Mouse (Mus musculus) stomach, postnatal 0 days (tissue): ENCODE data around the gene Cyth3.

Experiments used
- CTCF ChIP-seq: IDR thresholded peaks from 2 replicates; pipeline ENCODE4 v1.5.1; 2016; ENCODE audit warnings: antibody characterized with exemption, low read depth, mild to moderate bottlenecking, moderate library complexity
- EP300 ChIP-seq: optimal IDR thresholded peaks from 2 replicates; pipeline ENCODE3; 2016; ENCODE audit warnings: antibody characterized with exemption

DNA sequence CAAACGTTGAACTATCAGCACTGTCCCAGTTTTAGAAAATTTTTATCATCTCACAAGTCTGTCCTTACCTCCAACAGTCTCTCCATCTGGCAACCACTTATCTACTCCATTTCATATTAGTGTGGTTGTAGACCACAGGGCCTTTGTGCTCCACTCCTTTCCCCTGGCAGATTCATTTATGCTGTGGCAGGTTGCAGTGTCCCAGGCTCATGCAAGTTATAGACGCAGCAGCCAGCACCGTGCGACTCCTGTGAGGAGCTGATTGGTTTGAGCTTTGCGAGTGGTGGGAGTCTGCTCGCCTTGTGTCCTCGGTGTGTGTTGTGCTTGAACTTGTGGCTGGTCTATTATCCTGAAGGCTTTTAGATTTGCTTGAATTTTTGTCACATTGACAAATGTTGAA lies 17.6 kb downstream of the Cyth3 start:
- TF ChIP-seq CTCF (no peak), EP300 (no peak)
